Mouse (Mus musculus) midbrain, embryonic 10.5 days (tissue): ENCODE measurements at regions not wholly inside any gene's neighbourhood (a gene's known extent, or its start where the extent isn't known, plus 50 kb on each side); places are given as distances from the start of the nearest gene placed in this dataset.

Experiments used
- DNase-seq: peaks from one replicate; pipeline ENCODE4 v3.0.0-alpha.2; 2017; ENCODE audit warnings: low spot score
- H3K27ac ChIP-seq: fragments of 300-500 bp; sonication (generic); replicated peaks from 2 replicates; pipeline ENCODE4 v1.5.1; 2016; ENCODE audit warnings: mild to moderate bottlenecking
- H3K27me3 ChIP-seq: fragments of 300-500 bp; sonication (generic); 2 replicates; pipeline ENCODE4 v1.6.1; 2016; ENCODE audit warnings: low read depth, mild to moderate bottlenecking; ENCODE audit not compliant: poor library complexity, severe bottlenecking
- H3K36me3 ChIP-seq: fragments of 300-500 bp; sonication (generic); 2 replicates; pipeline ENCODE4 v1.6.1; 2016; ENCODE audit warnings: mild to moderate bottlenecking, moderate library complexity
- H3K4me1 ChIP-seq: fragments of 300-500 bp; sonication (generic); 2 replicates; pipeline ENCODE4 v1.6.1; 2016
- H3K4me3 ChIP-seq: fragments of 300-500 bp; sonication (generic); 2 replicates; pipeline ENCODE4 v1.5.1; 2016; ENCODE audit warnings: mild to moderate bottlenecking, moderate library complexity
- H3K9me3 ChIP-seq: fragments of 300-500 bp; sonication (generic); replicated peaks from 2 replicates; pipeline ENCODE4 v1.6.1; 2016; ENCODE audit warnings: mild to moderate bottlenecking
- WGBS: fragments of 180-500 bp; shearing (Covaris S2); methylation state at CpG from one replicate; pipeline ENCODE4 v1.1.7; 2016; 5-methylcytosine and 5-hydroxymethylcytosine counted together

DNA sequence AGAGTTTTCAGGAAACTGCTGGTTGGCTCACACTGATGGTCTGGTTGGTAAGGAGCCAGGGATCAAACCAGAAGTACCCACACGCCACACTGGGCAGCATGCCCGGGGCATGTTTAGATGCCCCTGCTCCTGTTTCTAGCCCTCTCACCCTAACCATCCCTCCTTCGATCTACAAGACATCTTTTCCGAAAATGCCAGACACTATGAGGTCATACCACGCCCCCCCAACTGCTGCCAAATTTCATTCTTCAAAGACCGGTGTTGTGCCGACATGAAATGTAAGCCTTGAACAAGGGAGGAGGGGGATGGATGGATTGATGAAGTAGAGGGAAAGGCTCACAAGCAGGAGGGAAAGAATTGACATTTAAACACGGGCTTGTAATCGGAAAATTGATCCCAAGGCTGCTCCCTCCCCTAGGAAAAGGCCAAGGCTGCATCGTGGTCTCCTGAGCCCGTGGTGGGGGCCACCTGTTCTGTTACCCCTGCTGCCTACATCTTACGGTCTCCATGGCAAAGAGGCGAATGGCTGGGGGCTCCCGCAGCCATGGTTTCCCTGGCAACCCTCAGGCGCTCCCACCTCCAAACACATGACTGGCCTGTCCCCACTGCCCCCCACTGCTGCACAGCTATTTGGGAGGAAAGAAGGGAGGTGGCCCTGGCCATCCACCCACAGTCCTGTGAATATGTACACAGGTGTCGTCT, 163.1 kb downstream of the Trim29 start:
- Histone ChIP-seq H3K4me1 (peaks cover 9% of the 10 kb centered on the region), H3K36me3 (no peaks in the 10 kb centered on the region), H3K4me3 (no peak overlapping the region), H3K27ac (no peak overlapping the region), H3K27me3 (no peaks in the 10 kb centered on the region), H3K9me3 (no peaks in the 10 kb centered on the region)
- 68% methylated on average over 16 of the region's 16 CpGs for WGBS
- no peak for DNase-seq

DNA sequence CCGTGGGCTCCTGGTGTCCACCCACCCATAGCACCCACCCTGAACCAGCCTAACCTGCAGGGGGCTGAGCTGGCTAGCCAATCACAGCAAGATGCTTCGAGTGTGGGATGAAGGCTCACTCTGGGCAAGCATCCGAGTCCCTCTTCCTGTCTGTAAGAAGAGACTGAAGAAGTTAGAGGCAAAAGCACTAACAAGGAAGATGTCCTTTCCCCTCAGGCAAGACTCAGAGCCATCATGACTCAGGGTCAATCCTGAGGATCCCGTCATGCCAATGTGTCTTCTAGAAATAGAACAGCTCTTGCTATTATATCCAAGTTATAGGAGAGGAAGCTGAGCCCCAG, 163.6 kb downstream of the Trim29 start:
- DNase-seq, result no peak
- Histone ChIP-seq H3K36me3 (no peaks in the 10 kb centered on the region), H3K9me3 (no peaks in the 10 kb centered on the region), H3K4me3 (no peak overlapping the region), H3K4me1 (peaks cover 9% of the 10 kb centered on the region), H3K27ac (no peak overlapping the region), H3K27me3 (no peaks in the 10 kb centered on the region)
- 68% methylated on average over 4 of the region's 4 CpGs for WGBS

DNA sequence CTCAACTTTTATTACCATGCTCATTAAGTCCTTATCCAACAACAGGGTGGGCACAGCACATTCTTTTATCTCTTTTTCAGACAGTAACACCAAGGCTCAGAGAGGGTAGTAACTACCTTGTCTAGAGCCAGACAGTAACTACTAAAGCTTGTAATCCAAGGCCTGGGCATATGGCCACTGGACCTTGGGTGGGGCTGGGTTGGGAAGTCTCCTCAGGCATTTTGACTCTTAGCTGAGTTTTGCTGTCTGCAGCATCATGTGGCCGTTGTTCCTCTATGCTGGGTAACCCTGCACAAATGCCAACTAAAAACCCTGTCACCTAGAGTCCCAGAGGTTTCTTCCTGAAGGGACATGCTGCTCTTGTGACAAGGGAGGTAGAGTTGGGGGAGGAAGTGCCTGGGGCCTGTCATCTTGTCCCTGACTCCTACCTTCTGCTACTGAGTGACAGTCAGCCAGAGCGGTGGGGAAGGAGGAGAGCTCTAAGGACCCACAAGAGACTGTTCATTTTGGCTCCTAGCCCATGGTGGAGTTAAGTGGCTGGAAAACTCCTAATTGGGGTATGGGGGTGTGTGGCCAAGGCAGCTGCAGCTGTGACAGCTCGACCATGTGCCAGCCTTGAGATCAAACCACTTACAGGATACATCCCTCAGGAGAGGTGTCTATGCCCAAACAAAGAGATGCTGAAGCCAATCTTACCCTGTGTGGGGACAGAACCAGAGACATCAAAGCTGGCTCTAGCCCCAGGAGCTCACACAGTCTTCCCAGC, 170.4 kb downstream of the Trim29 start:
- 76% methylated on average over 3 of the region's 3 CpGs for WGBS
- Histone ChIP-seq H3K27me3 (no peaks in the 10 kb centered on the region), H3K4me3 (no peak overlapping the region), H3K27ac (no peak overlapping the region), H3K4me1 (no peaks in the 10 kb centered on the region), H3K9me3 (no peaks in the 10 kb centered on the region), H3K36me3 (no peaks in the 10 kb centered on the region)
- DNase-seq, result no peak

DNA sequence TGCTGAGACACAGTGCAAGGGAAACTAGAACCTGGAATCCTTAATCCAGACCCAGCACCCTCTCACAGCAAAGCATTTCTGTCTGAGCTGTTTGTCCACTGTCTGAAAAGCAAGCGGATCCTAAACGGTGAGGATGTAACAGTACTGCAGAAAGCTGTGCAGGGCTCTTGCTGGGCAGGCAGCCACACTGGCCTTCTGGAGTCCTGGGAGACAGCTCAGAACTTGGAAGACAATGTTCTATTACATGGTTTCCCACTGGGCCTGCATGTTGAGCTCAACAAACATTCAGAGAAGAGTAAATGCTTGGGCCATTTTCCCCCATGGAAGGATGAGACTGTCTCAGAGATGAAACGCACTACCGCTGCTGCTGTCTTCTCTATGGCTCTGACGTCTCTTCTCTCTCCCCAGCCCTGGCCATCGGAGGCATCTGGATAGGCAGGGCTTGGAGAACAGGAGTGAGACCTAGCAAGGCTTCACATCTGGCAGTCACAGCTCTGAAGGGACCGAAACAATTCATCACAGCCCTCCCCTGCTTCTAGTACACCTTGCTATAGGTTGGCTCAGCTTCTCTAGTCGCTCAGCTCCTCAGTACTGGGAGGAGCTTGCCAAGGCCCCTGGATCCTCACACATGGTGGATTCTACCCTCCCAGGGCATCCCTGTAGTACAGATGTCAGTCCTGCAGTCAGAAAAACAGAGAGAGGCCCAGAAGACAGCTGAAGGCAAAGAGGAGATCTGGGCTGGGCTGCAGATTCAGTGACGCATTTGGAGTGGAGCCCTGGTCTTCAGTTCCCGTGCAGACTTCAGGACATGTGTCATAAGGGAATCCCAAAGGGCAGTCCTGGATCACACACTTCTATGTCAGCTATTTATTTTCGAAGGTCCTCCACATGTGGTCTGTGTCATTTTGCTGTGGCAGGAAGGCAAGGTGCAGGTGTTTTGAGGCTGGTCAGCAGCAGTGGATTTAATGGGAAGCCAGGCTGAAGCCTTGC, 171.7 kb downstream of the Trim29 start:
- Histone ChIP-seq H3K27ac (no peak overlapping the region), H3K36me3 (no peaks in the 10 kb centered on the region), H3K9me3 (no peaks in the 10 kb centered on the region), H3K4me1 (no peaks in the 10 kb centered on the region), H3K27me3 (no peaks in the 10 kb centered on the region), H3K4me3 (no peak overlapping the region)
- DNase-seq, result no peak
- WGBS, result 84% methylated on average over 11 of the region's 11 CpGs

DNA sequence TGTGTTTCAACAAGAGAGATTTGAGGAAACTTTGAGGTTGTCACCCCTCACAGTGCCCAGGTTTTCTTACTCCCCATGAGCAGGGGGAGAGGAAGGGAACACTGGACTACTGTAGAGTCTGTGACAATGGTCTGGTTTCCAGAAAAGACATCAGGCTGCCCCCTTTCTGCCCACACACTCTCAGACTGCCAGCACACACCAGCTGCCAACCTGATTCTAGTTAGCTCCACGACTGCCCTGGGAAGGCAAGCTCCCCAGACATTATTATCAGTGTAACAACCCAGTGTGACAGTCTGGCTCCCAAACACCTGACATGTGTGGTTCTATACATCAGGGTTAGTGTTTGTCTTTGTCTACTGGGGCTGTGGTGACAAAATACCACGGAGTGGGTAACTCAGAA, 172.5 kb downstream of the Trim29 start:
- no peaks in the 10 kb centered on the region for H3K27me3 ChIP-seq
- DNase-seq, result no peak
- H3K4me1 ChIP-seq, result no peaks in the 10 kb centered on the region
- H3K36me3 ChIP-seq, result no peaks in the 10 kb centered on the region
- WGBS, result 88% methylated on average over 2 of the region's 2 CpGs
- H3K4me3 ChIP-seq, result no peak overlapping the region
- H3K9me3 ChIP-seq, result no peaks in the 10 kb centered on the region
- no peak overlapping the region for H3K27ac ChIP-seq

DNA sequence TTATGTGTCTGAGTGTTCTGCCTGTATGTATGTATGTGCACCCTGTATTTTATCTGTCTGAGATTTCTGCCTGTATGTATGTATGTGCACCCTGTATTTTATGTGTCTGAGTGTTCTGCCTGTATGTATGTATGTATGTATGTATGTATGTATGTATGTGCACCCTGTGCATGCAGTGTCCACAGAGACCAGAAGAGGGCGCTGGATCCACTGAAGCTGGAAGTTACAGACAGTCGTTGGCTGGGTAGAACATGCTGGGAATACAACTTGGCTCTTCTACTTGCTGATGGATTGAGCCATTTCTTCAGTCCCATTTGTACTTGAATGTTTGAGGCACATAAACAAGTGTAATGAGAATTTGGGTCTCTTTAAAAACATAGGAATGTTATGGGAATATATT, 173.3 kb downstream of the Trim29 start:
- 89% methylated on average over 2 of the region's 2 CpGs for WGBS
- Histone ChIP-seq H3K27ac (no peak overlapping the region), H3K27me3 (no peaks in the 10 kb centered on the region), H3K4me1 (no peaks in the 10 kb centered on the region), H3K36me3 (no peaks in the 10 kb centered on the region), H3K9me3 (no peaks in the 10 kb centered on the region), H3K4me3 (no peak overlapping the region)
- DNase-seq, result no peak

DNA sequence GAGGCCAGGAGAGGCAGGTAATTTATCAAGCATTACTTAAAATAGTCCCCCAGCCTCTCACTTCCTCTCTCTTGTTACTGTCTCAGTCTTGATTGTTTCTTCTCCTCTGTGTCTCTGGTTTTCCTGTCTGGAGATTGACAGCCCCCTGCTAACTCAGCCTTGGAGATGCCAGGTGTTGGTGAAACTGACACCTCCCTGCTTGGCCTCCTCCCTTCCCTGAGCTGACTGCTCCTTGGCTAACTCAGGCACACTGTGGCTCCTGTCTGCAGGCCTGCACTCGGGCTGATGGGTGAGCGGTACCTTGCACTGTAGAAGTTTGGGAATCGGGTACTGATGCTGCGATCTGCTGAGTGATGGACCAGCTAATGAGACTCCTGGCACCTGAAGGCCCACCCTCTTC, 176.1 kb downstream of the Trim29 start:
- Histone ChIP-seq H3K27me3 (no peaks in the 10 kb centered on the region), H3K4me3 (no peak overlapping the region), H3K27ac (no peak overlapping the region), H3K36me3 (no peaks in the 10 kb centered on the region), H3K4me1 (peaks cover 5% of the 10 kb centered on the region; the same call in 1 of the 2 replicates), H3K9me3 (no peaks in the 10 kb centered on the region)
- DNase-seq, result no peak
- 76% methylated on average over 4 of the region's 4 CpGs for WGBS

DNA sequence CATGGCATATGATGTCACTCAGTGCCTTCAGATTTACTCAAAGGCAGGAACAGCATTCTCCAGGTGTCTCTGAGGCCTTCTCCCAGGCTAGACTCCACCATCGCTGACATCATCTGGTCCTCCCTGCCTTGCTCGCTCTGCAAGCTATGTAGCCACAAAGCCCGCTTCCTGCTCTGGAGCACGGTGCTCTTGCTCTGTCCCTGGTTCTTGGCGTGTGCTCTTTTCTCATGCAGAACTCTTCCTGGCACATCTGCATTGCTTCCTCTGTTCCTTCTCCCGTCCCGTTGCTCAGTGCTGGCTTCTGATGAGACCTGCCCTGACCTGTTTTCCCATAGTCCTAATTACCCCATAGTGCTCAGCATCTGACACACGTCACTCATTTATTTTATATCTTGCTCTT, 178.6 kb downstream of the Trim29 start:
- H3K4me3 ChIP-seq, result no peak overlapping the region
- no peak overlapping the region for H3K27ac ChIP-seq
- no peaks in the 10 kb centered on the region for H3K36me3 ChIP-seq
- H3K9me3 ChIP-seq, result no peaks in the 10 kb centered on the region
- peaks cover 17% of the 10 kb centered on the region for H3K4me1 ChIP-seq
- no peaks in the 10 kb centered on the region for H3K27me3 ChIP-seq
- DNase-seq, result no peak
- 81% methylated on average over 8 of the region's 8 CpGs for WGBS

DNA sequence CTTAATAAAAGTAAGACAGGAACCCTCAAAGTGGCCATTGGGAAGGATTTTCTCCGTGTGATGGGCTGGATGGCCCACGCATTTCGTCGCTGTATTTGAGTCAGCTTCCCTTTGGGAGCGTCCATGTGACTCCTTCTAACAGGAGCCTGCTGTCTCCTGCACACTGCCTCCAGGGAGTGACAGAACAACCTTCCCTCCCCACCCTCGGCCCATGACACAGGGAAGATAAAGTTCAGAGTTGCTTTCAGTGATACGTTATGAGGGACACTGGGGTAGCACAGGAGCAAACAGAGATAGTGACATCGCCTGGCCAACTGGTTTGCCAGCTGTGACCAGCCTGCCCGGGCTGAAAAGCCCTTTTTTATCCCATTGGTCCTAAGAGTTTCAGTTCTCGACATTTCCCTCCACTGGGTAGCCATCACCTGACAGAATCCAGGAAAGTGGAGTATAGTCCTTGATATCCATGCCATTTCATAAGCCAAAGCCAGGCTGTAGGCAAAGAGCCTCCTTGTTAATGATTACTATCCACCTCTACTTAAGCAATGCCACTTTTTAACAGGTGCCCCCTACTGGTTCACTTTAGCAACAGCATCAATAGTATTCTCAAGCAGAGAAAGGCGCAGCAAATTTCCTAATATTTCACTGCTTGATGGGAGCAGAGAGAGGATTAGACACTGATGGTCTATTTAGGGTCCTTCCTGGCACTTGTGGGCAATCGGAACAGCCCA, 180.5 kb downstream of the Trim29 start:
- Histone ChIP-seq H3K9me3 (no peaks in the 10 kb centered on the region), H3K36me3 (no peaks in the 10 kb centered on the region), H3K4me1 (peaks cover 17% of the 10 kb centered on the region), H3K27me3 (no peaks in the 10 kb centered on the region), H3K27ac (no peak overlapping the region), H3K4me3 (no peak overlapping the region)
- 71% methylated on average over 12 of the region's 12 CpGs for WGBS
- DNase-seq, result no peak

DNA sequence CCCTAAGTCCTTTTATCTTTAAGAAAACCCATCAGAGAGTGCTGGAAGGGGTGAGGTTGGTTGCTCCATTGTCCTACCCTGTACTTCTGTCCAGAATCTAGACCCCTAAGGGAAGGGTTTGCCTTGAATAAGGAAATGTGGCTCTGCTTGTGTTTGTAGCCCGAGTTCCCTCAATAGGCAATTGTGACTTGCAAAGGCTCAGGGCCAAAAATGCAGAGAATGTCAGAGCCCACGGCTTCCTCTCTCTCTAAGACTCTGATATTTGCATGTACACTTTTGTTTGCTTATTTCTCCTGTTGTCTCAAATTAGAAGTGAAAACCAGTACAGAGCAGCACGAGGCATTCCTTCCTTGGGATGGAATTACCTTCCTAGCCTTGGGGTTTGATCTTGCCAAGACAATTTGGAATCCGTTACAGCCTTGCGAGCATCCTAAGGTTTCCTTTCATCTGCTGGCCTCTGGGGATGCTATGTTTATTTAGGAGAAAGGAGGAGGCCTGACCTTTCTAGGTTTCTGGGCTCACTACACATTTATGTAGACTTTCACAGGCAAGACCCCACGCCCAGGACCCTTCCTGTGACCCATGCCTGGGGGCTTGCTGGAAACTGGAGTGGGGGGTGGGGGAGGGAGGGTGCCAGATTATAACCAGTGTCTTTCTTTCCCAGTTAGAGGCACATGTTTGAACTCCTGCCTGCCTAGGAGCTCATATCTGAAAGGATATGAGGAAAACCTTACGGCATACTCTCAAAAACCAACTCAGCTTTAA, 181.8 kb downstream of the Trim29 start:
- Histone ChIP-seq H3K4me1 (peaks cover 17% of the 10 kb centered on the region), H3K27ac (no peak overlapping the region)

DNA sequence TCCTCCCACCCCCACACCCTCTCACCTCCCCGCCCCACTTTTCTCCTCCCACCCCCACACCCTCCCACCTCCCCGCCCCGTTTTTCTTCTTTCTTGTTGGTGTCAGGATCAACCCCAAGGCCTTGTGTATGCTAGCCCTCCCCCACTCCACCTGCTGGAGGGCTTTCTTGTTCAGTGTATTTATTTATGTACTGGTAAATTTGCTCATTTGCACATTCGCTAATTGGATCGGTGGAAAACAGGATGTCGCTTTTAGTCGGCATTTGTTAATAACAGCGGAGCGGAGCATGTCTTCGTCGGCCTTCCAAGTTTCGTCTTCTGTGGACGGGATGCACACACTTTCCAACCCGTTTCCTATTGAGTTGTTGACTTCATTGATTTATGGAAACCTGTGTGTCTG, 187.9 kb downstream of the Trim29 start:
- Histone ChIP-seq H3K4me1 (0 out of 2 replicates have a peak, but pooled peaks cover 2% of the 10 kb centered on the region), H3K27me3 (no peaks in the 10 kb centered on the region), H3K4me3 (no peak overlapping the region), H3K36me3 (no peaks in the 10 kb centered on the region), H3K9me3 (no peaks in the 10 kb centered on the region), H3K27ac (no peak overlapping the region)
- DNase-seq, result no peak
- WGBS, result 88% methylated on average over 13 of the region's 14 CpGs

More for the DNA sequence above, 181.8 kb downstream of the Trim29 start:
- 50% methylated on average over 7 of the region's 7 CpGs for WGBS
- Histone ChIP-seq H3K27me3 (no peaks in the 10 kb centered on the region), H3K9me3 (no peaks in the 10 kb centered on the region), H3K36me3 (no peaks in the 10 kb centered on the region), H3K4me3 (no peak overlapping the region)
- DNase-seq, result no peak
